Mouse (Mus musculus) neutrophil, adult 65 days (primary cell): ENCODE data around the gene Pabpc6. TPM values are rescaled to one million over a fixed set of nuclear protein-coding genes. Genes with fewer than 3 reads are reported as not detected.

Experiments
- total RNA-seq: library from RNA; stranded (reverse); gene quantifications from 2 replicates; pipeline ENCODE4 v1.2.4, GENCODE M21; 2023

Pabpc6 gene
- total RNA-seq = not detected in 2 replicates

GRCm38 (mm10) chr17:9669283-9669905 is at the start of gene Pabpc6:
Gene Pabpc6, minus strand, starts transcription at chr17:9669717.

Other genes with a start within 250 kb of the Pabpc6 start
- not detected in 2 replicates for gene Gm17728, start 247.7 kb downstream of the Pabpc6 start, total RNA-seq